ENCODE assay signal across 12 mouse cellular contexts in genomic region chr1:40815071-40815845, GRCm38 (mm10). TPM values are rescaled to one million over a fixed set of nuclear protein-coding genes. Genes with fewer than 3 reads are reported as not detected.
A peak's percentile ranks its signal among the peaks of the same experiment; 100 is the strongest.
DNase-seq lines count a peak whose midpoint lies in the region; ATAC-seq and TF ChIP-seq lines count a peak whose summit lies in the region.
"Had no signal": no experiment of that assay in that cellular context is flagged by ENCODE, and none has a peak within 500 bp of the region (broad histone marks: within the 10 kb centered on the region; RNA-seq: fewer than 3 reads in every experiment).

No protein-coding gene starts in this region.

- DNase-seq in embryonic facial prominence, embryonic 14.5 days (ENCODE audit: low spot score): peak; percentile 4
- DNase-seq in embryonic facial prominence, embryonic 10.5 days (ENCODE audit: low spot score): no peak
- peak; percentile 12 for DNase-seq in R1 (ENCODE audit: low read depth, low spot score)
- peak; percentile 8 to 33 for DNase-seq in heart, postnatal 14 days
- peak; percentile 72 for DNase-seq in large intestine, adult 2 months (ENCODE audit: low read depth, low spot score)
- DNase-seq in cerebellum, adult 2 months: no peak
- DNase-seq in layer of hippocampus, adult 9-10 months (ENCODE audit: low spot score): no peak

- no peaks in the 10 kb centered on the region for H3K4me1 ChIP-seq in embryonic facial prominence, embryonic 14.5 days (ENCODE audit: control insufficient read depth, insufficient read depth, low read length)
- peaks cover 6% of the 10 kb centered on the region; the same call in 1 of the 2 replicates for H3K4me1 ChIP-seq in embryonic facial prominence, embryonic 10.5 days
- H3K4me1 ChIP-seq in cerebellum, adult 2 months (ENCODE audit: control insufficient read depth, insufficient read depth, low read length): no peaks in the 10 kb centered on the region
- H3K4me1 ChIP-seq: midbrain, embryonic 15.5 days; stomach, embryonic 15.5 days had no signal

- no peak for TF ChIP-seq POLR2A in cerebellum, adult 2 months (IDR thresholded peaks at IDR 0.05; ENCODE audit: borderline replicate concordance, insufficient read depth, low read length)

- 62% methylated on average over 16 of the region's 16 CpGs for WGBS in embryonic facial prominence, embryonic 14.5 days
- WGBS in embryonic facial prominence, embryonic 10.5 days: 70% methylated on average over 16 of the region's 16 CpGs
- WGBS in large intestine, adult 2 months: 17% methylated on average over 16 of the region's 16 CpGs
- 45% methylated on average over 16 of the region's 16 CpGs for WGBS in cerebellum, adult 2 months

- intact Hi-C loops in heart, postnatal 14 days (cut with DNase I): no loop called here

- no peak for ATAC-seq in embryonic facial prominence, embryonic 14.5 days (ENCODE audit: low read depth)
- ATAC-seq in frontal cortex, adult (ENCODE audit: low TSS enrichment): no peak
- ATAC-seq: midbrain, embryonic 15.5 days had no signal

- no peak overlapping the region for H3K4me2 ChIP-seq in embryonic facial prominence, embryonic 14.5 days (ENCODE audit: low read depth, low read length)
- H3K4me2 ChIP-seq: heart, embryonic 13.5 days; midbrain, embryonic 15.5 days; stomach, embryonic 15.5 days had no signal

- H3K27ac ChIP-seq in embryonic facial prominence, embryonic 14.5 days (replicated peaks; ENCODE audit: low read depth, low read length): no peak overlapping the region
- H3K27ac ChIP-seq in embryonic facial prominence, embryonic 10.5 days (replicated peaks): no peak overlapping the region
- H3K27ac ChIP-seq in cerebellum, adult 2 months (ENCODE audit: insufficient read depth, low read length): no peak overlapping the region
- H3K27ac ChIP-seq: heart, embryonic 13.5 days; midbrain, embryonic 15.5 days; stomach, embryonic 15.5 days had no signal

- no peak overlapping the region for H3K9ac ChIP-seq in embryonic facial prominence, embryonic 14.5 days (ENCODE audit: low read depth, low read length)
- H3K9ac ChIP-seq: heart, embryonic 13.5 days; midbrain, embryonic 15.5 days; stomach, embryonic 15.5 days had no signal

- TF ChIP-seq CTCF in cerebellum, adult 2 months (IDR thresholded peaks at IDR 0.05; ENCODE audit: borderline replicate concordance, insufficient read depth, low read depth, low read length): no peak

- no peaks in the 10 kb centered on the region for H3K36me3 ChIP-seq in embryonic facial prominence, embryonic 14.5 days (ENCODE audit: control insufficient read depth, insufficient read depth, low read length)
- no peaks in the 10 kb centered on the region for H3K36me3 ChIP-seq in embryonic facial prominence, embryonic 10.5 days (replicated peaks)
- H3K36me3 ChIP-seq: heart, embryonic 13.5 days; midbrain, embryonic 15.5 days; stomach, embryonic 15.5 days had no signal

- no peaks in the 10 kb centered on the region for H3K9me3 ChIP-seq in embryonic facial prominence, embryonic 14.5 days (ENCODE audit: control insufficient read depth, low read length)
- no peaks in the 10 kb centered on the region for H3K9me3 ChIP-seq in embryonic facial prominence, embryonic 10.5 days
- H3K9me3 ChIP-seq: heart, embryonic 13.5 days; midbrain, embryonic 15.5 days; stomach, embryonic 15.5 days had no signal

- H3K4me3 ChIP-seq in embryonic facial prominence, embryonic 14.5 days (ENCODE audit: low read depth, low read length): no peak overlapping the region
- no peak overlapping the region for H3K4me3 ChIP-seq in embryonic facial prominence, embryonic 10.5 days
- H3K4me3 ChIP-seq in cerebellum, adult 2 months (replicated peaks; ENCODE audit: insufficient read depth, low read depth, low read length): no peak overlapping the region
- H3K4me3 ChIP-seq: heart, embryonic 13.5 days; midbrain, embryonic 15.5 days; stomach, embryonic 15.5 days had no signal

- no peaks in the 10 kb centered on the region for H3K27me3 ChIP-seq in embryonic facial prominence, embryonic 14.5 days (replicated peaks; ENCODE audit: control insufficient read depth, insufficient read depth, low read length)
- H3K27me3 ChIP-seq in embryonic facial prominence, embryonic 10.5 days (replicated peaks; ENCODE audit: low read depth, poor library complexity, severe bottlenecking): no peaks in the 10 kb centered on the region
- H3K27me3 ChIP-seq in cerebellum, adult 2 months (ENCODE audit: control insufficient read depth, insufficient read depth, low read length): no peaks in the 10 kb centered on the region
- H3K27me3 ChIP-seq: heart, embryonic 13.5 days; midbrain, embryonic 15.5 days; stomach, embryonic 15.5 days had no signal

RNA-seq across cellular contexts. Expression of gene Tmem182, which starts 9.9 kb away (rescaled TPM):
- polyA plus RNA-seq in embryonic facial prominence, embryonic 14.5 days (2014; fragmentation: Nextera tagmentation; extraction: Ambion mirVana): 10.8 and 17.2 TPM in 2 replicates
- not detected in 2 replicates for polyA plus RNA-seq in embryonic facial prominence, embryonic 10.5 days (2016; fragmentation: Nextera tagmentation; extraction: Ambion mirVana)
- total RNA-seq in heart, postnatal 14 days (2021): 100 to 1,000 TPM; 125 to 135 TPM
- 0.47 and 0.62 TPM in 2 replicates for polyA plus RNA-seq in large intestine, adult 2 months (2012; rRNA removed)
- polyA plus RNA-seq in cerebellum, adult 2 months (2012; rRNA removed): 0.19 and 0.23 TPM in 2 replicates
- polyA plus RNA-seq: liver, adult 2 months had no signal

RNA-seq across cellular contexts. Expression of gene Mfsd9, which starts 24.8 kb away (rescaled TPM):
- polyA plus RNA-seq in embryonic facial prominence, embryonic 14.5 days (2014; fragmentation: Nextera tagmentation; extraction: Ambion mirVana): 4.4 and 4.6 TPM in 2 replicates
- polyA plus RNA-seq in embryonic facial prominence, embryonic 10.5 days (2016; fragmentation: Nextera tagmentation; extraction: Ambion mirVana): 1.9 and 3.0 TPM in 2 replicates
- under 1 TPM; 0.48 to 0.63 TPM for total RNA-seq in heart, postnatal 14 days (2021)
- 7.1 and 12.0 TPM in 2 replicates for polyA plus RNA-seq in large intestine, adult 2 months (2012; rRNA removed)
- 2.9 TPM in 2 replicates for polyA plus RNA-seq in cerebellum, adult 2 months (2012; rRNA removed)

Comparison
In these comparisons a context has a peak if more than half of its experiments do, and no peak if none do; other contexts are left out.
1. DNase-seq: peak in embryonic facial prominence, embryonic 14.5 days (single experiment), R1 (single experiment), heart, postnatal 14 days (2 of 2) and large intestine, adult 2 months (single experiment); none in embryonic facial prominence, embryonic 10.5 days (single experiment), cerebellum, adult 2 months (0 of 2) and layer of hippocampus, adult 9-10 months (single experiment).